Mouse (Mus musculus) urinary bladder, postnatal 10 days (tissue): ENCODE data around the gene Gdap2.
A peak's percentile ranks its signal among the peaks of the same experiment; 100 is the strongest.

Experiments used
- DNase-seq: peaks from one replicate; pipeline ENCODE4 v3.0.0; 2022; ENCODE audit warnings: low spot score

The Gdap2 gene

GRCm38 (mm10) chr3:100162315-100163105, at the start of gene Gdap2, which contains the start of gene Wdr3:
Gdap2 (plus strand) TSS chr3:100162381.
Wdr3 (minus strand) TSS chr3:100162407.
- peak; percentile 72 for DNase-seq

- DNase-seq = no peak
Measured at GRCm38 (mm10) chr3:100118681-100119080, 43.5 kb upstream of the Gdap2 start.

DNA sequence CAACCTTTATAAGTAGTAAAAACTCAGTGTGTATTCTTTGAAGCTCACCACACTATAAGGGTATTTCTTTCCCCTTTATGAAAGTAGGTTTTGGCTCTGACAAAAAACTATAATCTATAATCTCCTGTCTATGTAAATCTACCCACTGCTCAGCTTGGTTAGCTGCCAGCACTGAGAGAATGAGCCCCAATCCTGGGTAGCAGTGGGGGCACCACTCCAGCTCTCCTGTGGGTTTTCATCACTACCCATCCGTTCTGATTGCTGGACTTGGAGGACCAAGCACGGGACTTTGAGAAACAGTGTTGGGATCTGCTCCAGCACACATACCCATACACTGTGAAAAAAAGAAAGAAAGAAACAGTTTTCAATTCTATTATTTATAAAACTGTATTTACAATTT, 40.2 kb upstream of the Gdap2 start:
- no peak for DNase-seq

DNA sequence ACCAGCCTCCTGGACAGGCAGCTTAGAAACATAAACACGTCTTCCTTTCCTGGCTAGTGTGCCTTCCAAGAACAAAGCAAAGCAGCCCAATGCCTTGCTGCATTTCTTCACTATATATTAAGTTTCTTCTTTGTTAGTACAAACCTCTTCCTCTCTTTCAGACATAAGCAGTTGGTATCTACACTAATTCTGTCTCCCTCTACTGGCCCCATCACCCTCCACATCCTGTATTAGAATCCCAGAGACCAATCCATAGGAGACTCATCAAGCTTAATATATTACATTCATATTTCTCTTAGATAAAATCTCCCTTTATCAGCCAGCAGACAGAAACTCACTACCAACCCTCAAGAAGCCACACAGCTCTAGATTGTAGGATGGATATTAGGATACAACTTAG, 39.7 kb upstream of the Gdap2 start:
- no peak for DNase-seq

DNA sequence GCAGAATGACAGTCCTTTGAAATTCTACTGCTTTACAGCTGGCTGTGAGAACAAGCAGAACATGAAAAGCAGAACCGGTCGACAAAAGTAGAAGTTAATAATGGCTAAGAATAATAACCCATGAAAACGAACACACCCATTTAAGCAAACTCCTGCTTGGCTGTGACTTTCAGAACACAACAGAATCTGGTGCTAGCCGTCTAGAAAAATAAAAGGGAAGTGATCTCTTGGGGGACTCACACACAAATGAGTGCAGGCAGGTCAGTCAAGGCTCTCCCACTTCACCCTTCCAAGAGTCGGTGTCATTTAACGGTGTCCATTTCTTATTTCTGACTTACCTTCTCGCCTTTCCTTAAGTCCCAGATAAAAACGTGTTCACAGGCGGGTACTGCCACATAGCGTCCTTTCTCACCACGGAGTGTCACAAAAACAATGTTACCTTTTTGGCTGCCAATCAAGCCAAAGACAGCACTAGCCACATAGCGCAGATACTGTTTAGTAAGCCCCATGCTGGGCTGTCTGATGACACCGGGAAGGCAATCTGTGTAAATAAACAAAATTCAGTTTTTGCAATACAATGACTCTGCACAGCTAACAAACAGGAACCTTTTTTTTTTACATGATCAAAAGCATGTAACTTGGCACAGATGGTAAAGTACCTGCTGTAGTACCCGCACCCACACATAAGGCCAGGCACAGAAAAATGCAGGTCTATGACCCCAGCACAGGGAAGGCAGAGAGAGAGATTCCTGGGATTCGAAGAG, 1.3 kb upstream of the Gdap2 start:
- no peak for DNase-seq

DNA sequence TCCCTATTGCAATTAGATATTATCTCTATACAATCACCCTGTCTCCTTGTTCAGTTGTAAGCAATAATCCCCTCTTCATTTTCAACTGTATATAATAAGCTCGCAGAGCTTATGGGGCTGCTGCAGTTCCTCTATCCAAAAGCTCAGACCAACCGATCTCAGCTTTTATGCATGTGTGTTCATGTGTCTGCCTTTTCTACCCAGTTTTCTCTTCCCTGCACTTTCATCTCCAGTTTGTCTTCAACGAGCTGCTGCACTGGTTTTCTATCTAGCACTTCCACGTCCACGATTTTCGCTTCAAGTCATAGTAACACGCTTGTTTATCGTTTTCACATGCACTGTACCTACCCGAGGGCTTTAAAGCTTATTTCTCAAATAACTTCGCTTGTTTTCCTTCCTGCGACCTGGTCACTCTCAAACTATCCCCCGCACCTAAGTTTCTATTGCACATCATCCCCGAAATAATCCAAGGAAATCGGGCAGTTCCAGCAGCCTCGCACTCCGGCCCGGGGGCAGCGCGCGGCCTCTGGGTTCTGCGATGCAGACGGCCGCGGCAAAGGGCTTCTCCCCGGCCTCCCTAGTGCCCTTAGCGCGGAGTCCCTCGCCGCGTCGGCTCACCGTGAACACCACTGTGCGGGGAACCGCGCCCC, 391 bp upstream of the Gdap2 start:
- no peak for DNase-seq

- no peak for DNase-seq
Measured at GRCm38 (mm10) chr3:100163556-100163955, 1.4 kb downstream of the Gdap2 start.

GRCm38 (mm10) chr3:100164991-100165390, 2.8 kb downstream of the Gdap2 start:
- DNase-seq = no peak

DNA sequence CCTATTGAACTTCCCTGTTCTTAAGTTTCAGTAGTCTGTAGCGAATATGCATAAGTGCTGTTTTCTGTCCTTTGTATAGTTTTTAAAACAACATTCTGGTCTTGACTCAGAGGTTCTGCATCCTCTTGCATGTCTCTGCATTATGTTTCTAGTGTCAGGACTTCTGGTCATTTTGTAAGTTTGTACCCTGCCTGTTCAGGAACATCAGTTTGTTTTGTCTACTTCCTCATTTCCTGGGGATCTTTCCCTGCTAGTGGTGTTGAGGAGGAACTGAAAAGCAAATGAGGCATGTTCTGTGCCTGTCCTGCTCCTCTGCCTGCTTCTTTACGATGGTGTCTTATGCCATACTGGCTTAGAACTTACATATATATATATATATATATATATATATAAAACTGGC, 13.8 kb downstream of the Gdap2 start:
- DNase-seq = no peak

DNA sequence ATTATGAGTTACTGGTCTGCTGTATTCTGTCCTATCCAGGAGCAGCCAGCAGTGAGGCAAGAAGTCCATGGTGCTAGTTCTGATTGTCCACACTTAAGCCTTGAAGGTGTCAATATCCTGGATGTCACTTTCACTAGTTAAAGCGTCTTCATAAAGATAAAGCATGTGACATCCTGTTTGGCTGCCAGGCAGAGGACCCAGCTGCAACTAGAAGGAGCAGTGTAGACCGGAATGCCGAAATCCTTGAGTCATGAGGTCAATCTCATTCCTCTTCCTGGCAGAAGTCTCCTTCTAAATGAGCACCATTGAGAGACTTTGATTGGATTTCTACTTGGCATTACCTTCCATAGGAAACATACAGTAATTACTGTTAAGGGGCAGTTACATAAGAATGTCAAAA, 18.3 kb downstream of the Gdap2 start:
- DNase-seq = no peak

GRCm38 (mm10) chr3:100189444-100189843, 27.3 kb downstream of the Gdap2 start:
- DNase-seq = no peak

- DNase-seq = no peak
Measured at GRCm38 (mm10) chr3:100189861-100190260, 27.7 kb downstream of the Gdap2 start.

- no peak for DNase-seq
Measured at GRCm38 (mm10) chr3:100194210-100194609, 32.0 kb downstream of the Gdap2 start.

DNA sequence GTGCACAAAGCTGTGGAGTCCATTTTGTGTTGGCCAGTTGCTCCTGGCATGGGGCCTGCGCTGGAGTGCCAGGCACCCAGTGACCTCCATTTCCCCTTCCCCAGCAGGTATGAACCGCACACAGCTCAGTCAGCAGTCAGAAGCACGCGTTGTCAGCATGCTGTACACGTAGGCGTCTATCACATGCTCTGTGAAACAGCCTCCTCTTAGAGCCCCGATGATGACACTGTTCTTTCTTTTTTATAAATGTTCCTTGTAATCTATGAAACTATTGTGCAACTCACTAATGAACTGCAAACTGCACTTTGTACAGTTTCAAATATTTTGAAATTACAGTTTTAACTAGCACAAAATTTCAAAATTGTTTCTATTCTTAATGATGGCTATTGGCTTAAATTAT, 39.4 kb downstream of the Gdap2 start:
- DNase-seq = no peak

DNA sequence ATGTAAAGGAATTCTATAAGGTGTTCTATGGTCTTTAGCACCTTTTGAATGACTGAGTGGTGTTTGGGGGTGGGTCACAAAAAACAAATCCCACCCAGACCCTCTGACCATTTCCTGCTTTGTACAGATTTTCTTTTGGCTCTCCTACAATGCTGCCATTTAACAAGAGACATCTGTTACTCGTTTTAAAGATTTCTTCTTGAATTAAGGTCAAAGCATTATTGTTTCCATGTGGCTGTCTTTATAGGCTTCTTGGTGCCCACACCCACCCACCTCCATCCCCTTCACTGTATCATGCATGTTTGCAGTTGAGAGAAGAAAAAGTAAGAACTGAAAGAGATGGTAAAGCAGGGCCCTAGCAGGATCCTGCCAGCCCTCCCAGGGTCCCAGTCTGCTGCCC, 44.8 kb downstream of the Gdap2 start:
- no peak for DNase-seq

DNA sequence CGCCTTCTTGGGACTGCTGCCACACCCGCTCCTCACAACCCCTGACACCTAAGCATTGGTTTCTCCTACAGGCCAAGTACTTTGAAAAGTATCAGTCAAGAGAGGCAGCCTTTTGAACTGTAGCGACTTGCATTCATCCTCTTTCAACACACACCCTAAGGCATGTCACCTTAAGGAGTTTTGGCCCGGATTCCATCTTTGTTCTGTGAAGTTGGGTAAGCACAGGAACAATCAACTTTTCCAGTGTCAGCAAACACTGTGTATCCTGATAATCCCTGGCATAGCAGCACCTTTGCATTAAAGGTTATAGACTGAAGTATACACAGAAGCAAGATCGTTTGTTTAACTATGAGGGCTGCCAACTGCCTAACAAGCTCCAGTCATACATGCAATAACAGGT, 53.3 kb downstream of the Gdap2 start:
- DNase-seq = no peak

DNA sequence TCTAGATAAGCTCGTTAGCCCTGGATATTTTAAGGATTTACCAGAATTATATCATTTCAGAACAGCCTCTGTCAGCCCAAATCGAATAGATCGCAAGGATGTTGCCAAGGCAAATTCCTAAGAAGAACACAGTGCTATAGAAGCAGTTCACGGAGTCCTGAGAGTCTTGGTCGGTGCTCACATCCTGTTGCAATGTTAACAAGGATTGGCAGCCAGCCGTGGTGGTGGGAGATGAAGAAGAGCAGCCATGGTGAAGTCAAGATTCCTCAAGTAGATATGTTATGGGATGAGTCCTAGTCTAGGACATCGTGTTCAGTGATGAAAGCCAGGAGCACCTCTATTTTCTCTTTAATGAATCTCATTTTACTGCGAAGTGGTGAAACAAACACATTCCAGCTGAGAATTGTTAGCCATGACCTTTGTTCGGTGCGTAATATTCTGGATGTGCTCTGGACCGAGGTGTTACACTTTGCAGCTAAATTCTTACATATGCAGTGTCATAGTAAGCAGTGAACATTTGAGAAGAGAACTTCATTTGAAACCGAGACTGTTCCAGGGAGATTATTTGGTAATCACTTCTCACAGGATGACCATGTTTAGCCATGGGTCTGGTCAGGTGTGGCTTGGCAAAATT, 63.3 kb downstream of the Gdap2 start:
- no peak for DNase-seq

DNA sequence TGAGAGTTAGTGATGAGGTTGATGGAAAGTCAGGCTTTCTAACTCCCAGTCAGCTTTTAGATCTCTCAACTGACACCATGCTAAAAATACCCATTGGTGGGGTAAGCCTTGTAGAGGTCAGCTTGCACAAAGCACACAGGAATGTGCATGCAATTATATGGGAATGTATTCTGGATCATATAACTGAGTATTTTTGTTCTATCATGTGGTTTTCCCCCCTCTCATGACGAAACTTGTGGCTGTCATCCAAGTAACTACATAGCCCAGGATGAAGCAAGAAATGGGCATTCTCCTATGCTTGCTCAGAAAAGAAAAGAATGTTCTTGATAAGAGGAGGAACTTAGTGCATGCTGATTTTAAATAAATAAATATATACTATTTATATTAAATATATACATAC, 65.3 kb downstream of the Gdap2 start:
- no peak for DNase-seq

DNA sequence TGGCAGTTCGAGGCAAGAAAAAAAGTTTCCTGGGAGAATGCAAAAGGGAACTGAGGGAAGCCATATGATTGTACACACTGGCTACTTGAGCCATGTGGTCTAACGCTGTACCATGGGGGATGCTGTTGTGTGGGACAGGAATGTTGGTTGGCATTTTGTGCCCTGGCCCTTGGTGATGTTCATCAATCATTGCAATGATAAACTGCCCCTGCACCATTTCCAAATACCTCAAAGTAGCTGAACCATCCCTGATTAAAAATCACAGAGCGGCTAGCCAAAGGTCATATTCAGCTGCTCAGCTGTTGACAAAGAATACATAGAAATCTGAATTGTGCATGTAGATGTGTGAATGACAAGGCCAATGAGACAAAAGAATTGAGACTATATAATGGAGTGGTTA, 66.8 kb downstream of the Gdap2 start:
- DNase-seq = no peak

- no peak for DNase-seq
Measured at GRCm38 (mm10) chr3:100236725-100237436, 74.7 kb downstream of the Gdap2 start.

- no peak for DNase-seq
Measured at GRCm38 (mm10) chr3:100242230-100242629, 80.0 kb downstream of the Gdap2 start.

GRCm38 (mm10) chr3:100246286-100246825, 84.2 kb downstream of the Gdap2 start:
- no peak for DNase-seq
